Mouse (Mus musculus) liver, postnatal 0 days (tissue): ENCODE measurements around the gene Smg6. TPM values are rescaled to one million over a fixed set of nuclear protein-coding genes. Genes with fewer than 3 reads are reported as not detected.

Source experiments
- ATAC-seq: fragments of 200-750 bp; cut with Nextera tagmentation; 2 replicates; pipeline ENCODE4 v1.8.0; 2017; ENCODE audit warnings: mild to moderate bottlenecking, moderate library complexity
- DNase-seq: peaks from one replicate; pipeline ENCODE4 v3.0.0-alpha.2; 2016
- H3K27ac ChIP-seq: fragments of 300-500 bp; sonication (generic); 2 replicates; pipeline ENCODE4 v1.5.1; 2014; ENCODE audit warnings: antibody characterized with exemption, moderate library complexity, mild to moderate bottlenecking, low read depth
- H3K27me3 ChIP-seq: fragments of 300-500 bp; sonication (generic); 2 replicates; pipeline ENCODE4 v1.6.1; 2014; ENCODE audit warnings: low read length, control low read depth, mixed read lengths; ENCODE audit not compliant: insufficient read depth
- H3K36me3 ChIP-seq: fragments of 300-500 bp; sonication (generic); replicated peaks from 2 replicates; pipeline ENCODE4 v1.6.1; 2014; ENCODE audit warnings: mild to moderate bottlenecking, control low read depth, low read length, moderate library complexity, mixed read lengths; ENCODE audit not compliant: insufficient read depth
- H3K4me1 ChIP-seq: fragments of 300-500 bp; sonication (generic); 2 replicates; pipeline ENCODE4 v1.6.1; 2014; ENCODE audit warnings: antibody characterized with exemption, mild to moderate bottlenecking, control low read depth; ENCODE audit not compliant: insufficient read depth
- H3K4me2 ChIP-seq: fragments of 300-500 bp; sonication (generic); 2 replicates; pipeline ENCODE4 v1.6.1; 2014; ENCODE audit warnings: low read depth, mild to moderate bottlenecking, low read length, moderate library complexity, mixed read lengths
- H3K4me3 ChIP-seq: fragments of 300-500 bp; sonication (generic); 2 replicates; pipeline ENCODE4 v1.5.1; 2014; ENCODE audit warnings: low read depth, low read length
- H3K9ac ChIP-seq: fragments of 300-500 bp; sonication (generic); replicated peaks from 2 replicates; pipeline ENCODE4 v1.6.1; 2014; ENCODE audit warnings: mild to moderate bottlenecking, moderate library complexity
- H3K9me3 ChIP-seq: fragments of 300-500 bp; sonication (generic); 2 replicates; pipeline ENCODE4 v1.6.1; 2016; ENCODE audit warnings: mild to moderate bottlenecking, control low read depth, low read length, mixed read lengths
- CTCF ChIP-seq: sonication (generic); IDR thresholded peaks from 2 replicates; pipeline ENCODE4 v1.5.1; 2016; ENCODE audit warnings: antibody characterized with exemption, low read depth
- EP300 ChIP-seq: IDR thresholded peaks from 2 replicates; pipeline ENCODE4 v1.6.1; 2016; ENCODE audit warnings: antibody characterized with exemption, low read depth, mild to moderate bottlenecking
- WGBS: fragments of 180-500 bp; shearing (Covaris S2); extraction: QIAGEN DNeasy Blood & Tissue Kit; methylation state at CpG from one replicate; pipeline ENCODE4 v1.1.7; 2014; ENCODE audit not compliant: insufficient replicate concordance; 5-methylcytosine and 5-hydroxymethylcytosine counted together
- polyA plus RNA-seq: library from polyadenylated mRNA; unstranded; fragments of >200 nt; fragmentation: Nextera tagmentation; extraction: Ambion mirVana; gene quantifications from 2 replicates; pipeline ENCODE4 v1.2.1, GENCODE M21; 2015

Smg6 gene
- polyA plus RNA-seq, 1 experiment from 2014 or later: 4.7 TPM

DNA sequence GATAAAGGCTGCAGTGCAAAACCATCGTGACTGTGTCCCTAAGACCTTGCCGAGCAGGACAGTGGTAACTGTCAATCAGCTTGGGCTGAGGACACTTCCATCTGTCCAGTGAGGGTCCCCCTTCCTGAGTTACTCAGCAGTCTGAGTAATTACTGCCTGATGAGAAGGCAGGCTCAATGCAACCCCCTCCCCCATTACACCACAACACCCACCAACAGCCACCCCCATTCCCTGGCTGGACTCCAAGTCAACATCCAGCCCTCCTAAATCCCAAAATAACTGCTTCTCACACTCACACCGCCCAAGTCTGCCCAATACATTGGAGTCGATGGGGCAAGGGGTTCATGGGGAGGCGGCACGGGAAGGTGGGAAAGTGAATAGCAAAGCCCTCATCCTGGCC, 266.2 kb downstream of the Smg6 start:
- 69% methylated on average over 6 of the region's 6 CpGs for WGBS
- Histone ChIP-seq H3K27ac (no peak overlapping the region), H3K9me3 (no peaks in the 10 kb centered on the region), H3K4me1 (peaks cover 29% of the 10 kb centered on the region), H3K4me2 (no peak overlapping the region), H3K4me3 (no peak overlapping the region), H3K36me3 (no peaks in the 10 kb centered on the region), H3K27me3 (peaks cover 42% of the 10 kb centered on the region), H3K9ac (no peak overlapping the region)
- TF ChIP-seq CTCF (no peak), EP300 (no peak)
- ATAC-seq: no peak
- DNase-seq: no peak

DNA sequence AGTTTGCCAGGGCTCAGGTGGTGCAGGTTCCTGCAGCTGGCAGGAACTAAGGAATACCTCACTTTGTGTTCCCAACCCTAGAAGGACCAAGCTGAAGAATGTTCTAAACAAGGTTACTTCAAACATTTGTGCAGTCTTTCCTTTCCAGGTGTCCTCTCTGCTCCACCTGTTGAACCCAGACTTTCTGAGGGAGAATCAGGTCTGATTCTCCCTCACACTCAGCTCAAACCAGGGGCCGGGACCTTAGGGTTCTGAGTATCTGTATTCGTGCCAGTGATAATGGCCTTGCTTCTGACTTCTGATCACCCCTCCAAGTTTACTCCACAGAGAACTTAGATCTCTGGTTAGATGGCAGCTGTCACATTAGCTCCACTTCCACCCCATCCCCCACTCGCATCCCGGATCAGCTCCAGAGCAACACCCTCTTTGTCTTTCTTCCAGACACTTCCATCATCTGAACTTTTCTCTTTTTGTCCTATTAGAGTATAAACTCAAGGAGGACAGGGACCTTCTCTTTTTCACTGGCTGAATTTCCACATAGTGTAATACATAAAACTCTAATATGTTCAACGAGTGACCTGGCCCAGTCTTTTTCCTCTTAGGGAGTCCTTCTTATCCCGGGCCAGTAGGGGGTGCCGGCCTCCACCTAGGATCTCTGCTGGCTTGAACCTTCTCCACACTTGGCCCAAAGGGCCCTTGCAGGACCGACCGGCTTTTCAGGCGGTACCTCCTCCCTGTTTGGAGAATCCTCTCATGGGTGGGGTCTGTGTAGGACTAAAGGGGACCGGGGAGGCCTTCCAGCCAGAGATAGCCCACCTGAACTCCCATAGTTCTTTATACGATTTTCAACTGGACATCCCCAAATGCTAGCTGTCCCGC, 267.0 kb downstream of the Smg6 start:
- Histone ChIP-seq H3K9ac (no peak overlapping the region), H3K27me3 (peaks cover 47% of the 10 kb centered on the region), H3K4me1 (peaks cover 29% of the 10 kb centered on the region), H3K9me3 (no peaks in the 10 kb centered on the region), H3K36me3 (no peaks in the 10 kb centered on the region), H3K4me2 (peak overlapping the region; percentile 76), H3K27ac (no peak overlapping the region), H3K4me3 (peak overlapping the region; percentile 56)
- ATAC-seq (peak; percentile 56), DNase-seq (peak; percentile 86)
- WGBS: 26% methylated on average over 13 of the region's 13 CpGs
- no peak for TF ChIP-seq EP300
- peak; percentile 87 for TF ChIP-seq CTCF

DNA sequence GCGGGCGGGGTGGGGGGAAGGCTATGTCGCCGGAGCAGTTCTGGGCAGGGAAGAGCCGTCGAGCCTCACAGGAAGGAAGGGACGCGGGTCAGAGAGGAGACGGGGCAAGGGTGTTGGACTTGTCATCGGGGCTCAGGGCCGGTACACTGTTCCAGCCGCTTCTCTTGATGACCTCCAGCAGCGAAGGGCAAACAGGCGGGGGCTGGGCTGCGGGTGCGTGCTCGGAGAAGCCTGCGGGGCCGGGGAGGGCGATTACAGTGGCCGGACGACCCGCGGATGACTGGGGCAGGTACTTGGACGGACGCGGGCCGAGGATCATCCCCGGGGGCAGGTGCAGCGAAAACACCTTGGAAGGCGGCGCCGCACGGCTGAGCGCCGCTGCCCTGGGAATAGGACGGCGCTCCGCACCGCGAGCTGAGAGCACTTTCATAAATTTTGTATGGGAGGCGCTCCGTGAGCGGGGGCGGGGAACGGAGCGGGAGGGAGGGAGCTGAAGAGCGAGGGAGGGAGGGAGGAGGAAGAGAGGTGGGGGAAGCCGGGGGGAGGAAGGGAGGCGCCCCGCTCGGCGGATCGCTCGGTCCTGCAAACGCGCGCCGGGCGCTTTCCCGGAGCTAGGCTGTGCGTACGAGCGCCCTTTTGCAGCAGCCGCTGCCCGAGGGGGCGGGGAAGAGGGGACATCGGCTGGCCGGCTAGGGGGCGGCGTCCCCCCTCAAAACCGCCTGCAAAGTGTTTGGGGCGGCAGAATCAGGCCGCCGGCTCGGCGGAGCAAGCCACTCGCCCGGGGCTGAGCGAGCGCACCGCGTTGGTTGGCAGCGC, 267.8 kb downstream of the Smg6 start, which contains the start of gene Rtn4rl1:
Gene Rtn4rl1 (plus strand): TSS at position 528 of the 816 bp plus-strand sequence.
- H3K9ac ChIP-seq: peak within 1 kb of the TSS; percentile 27; the same call in 1 of the 2 replicates
- peaks cover 29% of the 10 kb centered on the region for H3K4me1 ChIP-seq
- no peaks in the 10 kb centered on the region for H3K9me3 ChIP-seq
- TF ChIP-seq CTCF: no peak
- no peak for TF ChIP-seq EP300
- peak within 1 kb of the TSS; percentile 76 for H3K4me2 ChIP-seq
- H3K36me3 ChIP-seq: no peaks in the 10 kb centered on the region
- peaks cover 47% of the 10 kb centered on the region for H3K27me3 ChIP-seq
- ATAC-seq (peak; percentile 24; the same call in 1 of the 2 replicates), DNase-seq (peak; percentile 53)
- WGBS: under 1% methylated on average over 71 of the region's 84 CpGs
- H3K27ac ChIP-seq: no peak within 1 kb of the TSS
- peak within 1 kb of the TSS; percentile 56 for H3K4me3 ChIP-seq

DNA sequence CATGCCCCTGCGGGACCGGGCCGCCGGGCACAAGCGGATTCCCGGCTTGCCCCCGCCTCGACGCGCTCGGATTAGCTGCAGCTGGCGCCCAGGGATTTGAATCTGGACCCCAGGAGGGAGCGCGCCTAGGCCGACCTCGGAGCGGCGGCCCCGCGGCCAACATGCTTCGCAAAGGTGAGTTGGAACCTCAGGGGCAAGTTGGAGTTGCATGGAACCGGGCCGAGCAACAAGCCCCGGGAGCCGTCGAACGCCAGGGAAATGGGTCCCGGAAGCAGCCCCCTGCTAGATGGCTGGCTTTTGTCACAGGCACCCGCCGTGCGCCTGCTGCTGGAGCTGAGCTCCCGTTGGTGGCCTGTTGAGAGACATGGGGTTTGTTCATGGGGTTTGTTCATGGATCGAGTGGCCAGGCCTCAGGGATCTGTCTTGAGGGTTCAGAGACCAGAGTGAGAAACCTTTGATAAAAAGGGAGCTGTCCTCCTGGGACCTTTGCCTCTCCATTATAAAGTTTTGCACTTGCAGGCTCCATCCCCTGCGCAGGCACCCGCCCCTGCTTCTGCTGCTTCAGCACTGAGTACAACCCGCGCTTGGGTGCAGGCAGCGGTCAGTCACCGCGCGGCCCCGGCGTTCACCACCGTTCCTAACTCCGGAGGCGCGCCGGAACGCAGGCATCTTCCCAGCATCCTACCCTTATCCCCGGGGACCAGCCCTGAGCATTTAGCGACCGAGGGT, 268.7 kb downstream of the Smg6 start:
- peaks cover 47% of the 10 kb centered on the region for H3K27me3 ChIP-seq
- H3K36me3 ChIP-seq: no peaks in the 10 kb centered on the region
- peak overlapping the region; percentile 56 for H3K4me3 ChIP-seq
- H3K9me3 ChIP-seq: no peaks in the 10 kb centered on the region
- WGBS: 2% methylated on average over 52 of the region's 52 CpGs
- peaks cover 25% of the 10 kb centered on the region for H3K4me1 ChIP-seq
- no peak overlapping the region for H3K9ac ChIP-seq
- H3K4me2 ChIP-seq: peak overlapping the region; percentile 76
- no peak for ATAC-seq
- TF ChIP-seq CTCF (no peak), EP300 (no peak)
- H3K27ac ChIP-seq: no peak overlapping the region
- DNase-seq: no peak

DNA sequence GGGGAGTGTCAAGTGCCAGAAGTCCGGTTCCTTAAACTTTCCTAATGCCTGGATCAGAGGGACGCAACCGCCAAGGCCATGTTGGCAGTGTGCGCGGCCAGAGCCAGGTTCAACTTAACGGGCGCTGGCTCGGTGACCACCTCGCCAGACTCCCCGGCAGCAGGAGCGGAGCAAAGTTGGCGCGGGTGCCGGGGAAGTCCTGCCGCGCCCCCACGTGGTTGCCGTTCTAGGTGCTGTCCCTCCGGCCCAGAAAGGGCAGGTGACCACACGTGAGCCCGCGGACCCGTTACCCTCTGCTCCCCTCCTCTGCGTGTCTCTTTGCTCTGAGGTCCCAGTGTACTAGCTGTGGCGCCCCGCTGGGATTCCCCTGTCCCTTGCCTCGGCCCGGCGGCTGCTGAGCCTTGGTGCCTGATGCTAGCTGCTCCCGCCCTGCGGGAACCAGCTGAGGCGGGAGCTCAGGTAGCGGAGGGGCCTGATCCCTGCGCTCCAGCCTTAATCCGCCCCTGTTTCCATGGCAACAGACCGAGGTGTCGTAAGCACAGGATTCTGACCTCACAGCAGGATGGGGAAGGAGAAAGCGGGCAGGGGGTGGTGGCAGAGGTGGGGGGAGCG, 269.3 kb downstream of the Smg6 start:
- Histone ChIP-seq H3K36me3 (no peaks in the 10 kb centered on the region), H3K9ac (no peak overlapping the region), H3K9me3 (no peaks in the 10 kb centered on the region), H3K4me2 (peak overlapping the region; percentile 76), H3K27ac (no peak overlapping the region), H3K4me3 (peak overlapping the region; percentile 56), H3K27me3 (peaks cover 47% of the 10 kb centered on the region), H3K4me1 (peaks cover 21% of the 10 kb centered on the region)
- DNase-seq (peak; percentile 68), ATAC-seq (peak; percentile 6; the same call in 1 of the 2 replicates)
- 1% methylated on average over 39 of the region's 39 CpGs for WGBS
- TF ChIP-seq EP300 (no peak), CTCF (peak; percentile 29)
